Mouse (Mus musculus): ENCODE data around the gene Plxna1. TPM values are rescaled to one million over a fixed set of nuclear protein-coding genes. Genes with fewer than 3 reads are reported as not detected.

The Plxna1 gene
- polyA plus RNA-seq, 1 experiment, result 24.3 TPM

GRCm38 (mm10) chr6:89310236-89310635, 52.2 kb downstream of the Plxna1 start:
- Histone ChIP-seq H3K36me3 (ENCODE audit: control insufficient read depth, insufficient read depth, low read length) (no peaks in the 10 kb centered on the region), H3K27me3 (ENCODE audit: control insufficient read depth, insufficient read depth, low read length) (no peaks in the 10 kb centered on the region), H3K27ac (ENCODE audit: insufficient read depth, low read depth, low read length) (no peak overlapping the region), H3K4me1 (ENCODE audit: control insufficient read depth, insufficient read depth, insufficient read length, low read length) (no peaks in the 10 kb centered on the region), H3K4me3 (ENCODE audit: low read depth, low read length) (no peak overlapping the region)
- TF ChIP-seq POLR2A (IDR thresholded peaks at IDR 0.05; ENCODE audit: low read depth, low read length), result no peak
- TF ChIP-seq CTCF (IDR thresholded peaks at IDR 0.05; ENCODE audit: extremely low read depth, insufficient read length, insufficient replicate concordance, low read depth, low read length), result no peak
- WGBS, result 65% methylated on average over 9 of the region's 9 CpGs

- TF ChIP-seq POLR2A (IDR thresholded peaks at IDR 0.05; ENCODE audit: low read depth, low read length) (no peak), CTCF (IDR thresholded peaks at IDR 0.05; ENCODE audit: extremely low read depth, insufficient read length, insufficient replicate concordance, low read depth, low read length) (no peak)
- H3K27ac ChIP-seq (ENCODE audit: insufficient read depth, low read depth, low read length), result no peak overlapping the region
- no peaks in the 10 kb centered on the region for H3K36me3 ChIP-seq (ENCODE audit: control insufficient read depth, insufficient read depth, low read length)
- no peak overlapping the region for H3K4me3 ChIP-seq (ENCODE audit: low read depth, low read length)
- 45% methylated on average over 6 of the region's 6 CpGs for WGBS
- no peaks in the 10 kb centered on the region for H3K27me3 ChIP-seq (ENCODE audit: control insufficient read depth, insufficient read depth, low read length)
- H3K4me1 ChIP-seq (ENCODE audit: control insufficient read depth, insufficient read depth, insufficient read length, low read length), result no peaks in the 10 kb centered on the region
Measured at GRCm38 (mm10) chr6:89308213-89308973, 54.0 kb downstream of the Plxna1 start.

- TF ChIP-seq CTCF (IDR thresholded peaks at IDR 0.05; ENCODE audit: extremely low read depth, insufficient read length, insufficient replicate concordance, low read depth, low read length) (no peak), POLR2A (IDR thresholded peaks at IDR 0.05; ENCODE audit: low read depth, low read length) (no peak)
- no peak overlapping the region for H3K4me3 ChIP-seq (ENCODE audit: low read depth, low read length)
- no peaks in the 10 kb centered on the region for H3K27me3 ChIP-seq (ENCODE audit: control insufficient read depth, insufficient read depth, low read length)
- no peaks in the 10 kb centered on the region for H3K36me3 ChIP-seq (ENCODE audit: control insufficient read depth, insufficient read depth, low read length)
- 56% methylated on average over 3 of the region's 3 CpGs for WGBS
- H3K27ac ChIP-seq (ENCODE audit: insufficient read depth, low read depth, low read length), result no peak overlapping the region
- H3K4me1 ChIP-seq (ENCODE audit: control insufficient read depth, insufficient read depth, insufficient read length, low read length), result no peaks in the 10 kb centered on the region
Measured at GRCm38 (mm10) chr6:89304375-89305058, 57.9 kb downstream of the Plxna1 start.

- no peak for TF ChIP-seq CTCF (IDR thresholded peaks at IDR 0.05; ENCODE audit: extremely low read depth, insufficient read length, insufficient replicate concordance, low read depth, low read length)
- no peak for TF ChIP-seq POLR2A (IDR thresholded peaks at IDR 0.05; ENCODE audit: low read depth, low read length)
- H3K36me3 ChIP-seq (ENCODE audit: control insufficient read depth, insufficient read depth, low read length), result no peaks in the 10 kb centered on the region
- no peak overlapping the region for H3K27ac ChIP-seq (ENCODE audit: insufficient read depth, low read depth, low read length)
- no peaks in the 10 kb centered on the region for H3K27me3 ChIP-seq (ENCODE audit: control insufficient read depth, insufficient read depth, low read length)
- 57% methylated on average over 9 of the region's 9 CpGs for WGBS
- no peak overlapping the region for H3K4me3 ChIP-seq (ENCODE audit: low read depth, low read length)
- H3K4me1 ChIP-seq (ENCODE audit: control insufficient read depth, insufficient read depth, insufficient read length, low read length), result no peaks in the 10 kb centered on the region
Measured at GRCm38 (mm10) chr6:89299818-89300217, 62.6 kb downstream of the Plxna1 start.

- Histone ChIP-seq H3K4me1 (ENCODE audit: control insufficient read depth, insufficient read depth, insufficient read length, low read length) (no peaks in the 10 kb centered on the region), H3K27me3 (ENCODE audit: control insufficient read depth, insufficient read depth, low read length) (no peaks in the 10 kb centered on the region), H3K4me3 (ENCODE audit: low read depth, low read length) (no peak overlapping the region), H3K27ac (ENCODE audit: insufficient read depth, low read depth, low read length) (no peak overlapping the region), H3K36me3 (ENCODE audit: control insufficient read depth, insufficient read depth, low read length) (no peaks in the 10 kb centered on the region)
- 69% methylated on average over 15 of the region's 15 CpGs for WGBS
- TF ChIP-seq CTCF (IDR thresholded peaks at IDR 0.05; ENCODE audit: extremely low read depth, insufficient read length, insufficient replicate concordance, low read depth, low read length) (no peak), POLR2A (IDR thresholded peaks at IDR 0.05; ENCODE audit: low read depth, low read length) (no peak)
Measured at GRCm38 (mm10) chr6:89296909-89297695, 65.3 kb downstream of the Plxna1 start.

GRCm38 (mm10) chr6:89296001-89296709, 66.3 kb downstream of the Plxna1 start:
- no peaks in the 10 kb centered on the region for H3K27me3 ChIP-seq (ENCODE audit: control insufficient read depth, insufficient read depth, low read length)
- H3K36me3 ChIP-seq (ENCODE audit: control insufficient read depth, insufficient read depth, low read length), result no peaks in the 10 kb centered on the region
- 80% methylated on average over 8 of the region's 8 CpGs for WGBS
- no peak overlapping the region for H3K27ac ChIP-seq (ENCODE audit: insufficient read depth, low read depth, low read length)
- TF ChIP-seq CTCF (IDR thresholded peaks at IDR 0.05; ENCODE audit: extremely low read depth, insufficient read length, insufficient replicate concordance, low read depth, low read length) (no peak), POLR2A (IDR thresholded peaks at IDR 0.05; ENCODE audit: low read depth, low read length) (no peak)
- H3K4me3 ChIP-seq (ENCODE audit: low read depth, low read length), result no peak overlapping the region
- no peaks in the 10 kb centered on the region for H3K4me1 ChIP-seq (ENCODE audit: control insufficient read depth, insufficient read depth, insufficient read length, low read length)
